Mouse (Mus musculus): Measurements from ENCODE around the gene F9.
A peak's percentile ranks its signal among the peaks of the same experiment; 100 is the strongest.
"Not testable (repeated sequence)": the region's sequence is repeated elsewhere in the genome, so short reads cannot be mapped to it uniquely, and the experiment has no call there.

The F9 gene

GRCm38 (mm10) chrX:59999221-60000083, at the start of gene F9:
Gene F9 (plus strand): TSS chrX:59999464.
- no peak for DNase-seq (ENCODE audit: low spot score)

GRCm38 (mm10) chrX:59969767-59970166, 29.5 kb upstream of the F9 start:
- not testable (repeated sequence) for DNase-seq (ENCODE audit: low spot score)

GRCm38 (mm10) chrX:60000084-60000443, 800 bp downstream of the F9 start:
- DNase-seq (ENCODE audit: low spot score), result no peak

- DNase-seq (ENCODE audit: low spot score), result no peak
Measured at GRCm38 (mm10) chrX:60001461-60001860, 2.2 kb downstream of the F9 start.

GRCm38 (mm10) chrX:60013084-60013676, 13.9 kb downstream of the F9 start:
- no peak for DNase-seq (ENCODE audit: low spot score)

GRCm38 (mm10) chrX:60014588-60014987, 15.3 kb downstream of the F9 start:
- no peak for DNase-seq (ENCODE audit: low spot score)

- DNase-seq (ENCODE audit: low spot score), result no peak
Measured at GRCm38 (mm10) chrX:60021007-60021406, 21.7 kb downstream of the F9 start.

GRCm38 (mm10) chrX:60021595-60021994, 22.3 kb downstream of the F9 start:
- no peak for DNase-seq (ENCODE audit: low spot score)

GRCm38 (mm10) chrX:60026654-60027053, 27.4 kb downstream of the F9 start:
- DNase-seq (ENCODE audit: low spot score), result no peak

GRCm38 (mm10) chrX:60054745-60055144, 55.5 kb downstream of the F9 start:
- no peak for DNase-seq (ENCODE audit: low spot score)

GRCm38 (mm10) chrX:60055185-60055584, 55.9 kb downstream of the F9 start:
- peak; percentile 8 for DNase-seq (ENCODE audit: low spot score)

GRCm38 (mm10) chrX:60075359-60075758, 76.1 kb downstream of the F9 start:
- no peak for DNase-seq (ENCODE audit: low spot score)
